Mouse (Mus musculus) mesoderm, embryonic 11.5 days (tissue): ENCODE measurements at regions not wholly inside any gene's neighbourhood (a gene's known extent, or its start where the extent isn't known, plus 50 kb on each side); places are given as distances from the start of the nearest gene placed in this dataset.

ENCODE experiments used
- DNase-seq: peaks from one replicate; pipeline ENCODE4 v3.0.0-alpha.2; 2012; ENCODE audit warnings: low read depth, low spot score

DNA sequence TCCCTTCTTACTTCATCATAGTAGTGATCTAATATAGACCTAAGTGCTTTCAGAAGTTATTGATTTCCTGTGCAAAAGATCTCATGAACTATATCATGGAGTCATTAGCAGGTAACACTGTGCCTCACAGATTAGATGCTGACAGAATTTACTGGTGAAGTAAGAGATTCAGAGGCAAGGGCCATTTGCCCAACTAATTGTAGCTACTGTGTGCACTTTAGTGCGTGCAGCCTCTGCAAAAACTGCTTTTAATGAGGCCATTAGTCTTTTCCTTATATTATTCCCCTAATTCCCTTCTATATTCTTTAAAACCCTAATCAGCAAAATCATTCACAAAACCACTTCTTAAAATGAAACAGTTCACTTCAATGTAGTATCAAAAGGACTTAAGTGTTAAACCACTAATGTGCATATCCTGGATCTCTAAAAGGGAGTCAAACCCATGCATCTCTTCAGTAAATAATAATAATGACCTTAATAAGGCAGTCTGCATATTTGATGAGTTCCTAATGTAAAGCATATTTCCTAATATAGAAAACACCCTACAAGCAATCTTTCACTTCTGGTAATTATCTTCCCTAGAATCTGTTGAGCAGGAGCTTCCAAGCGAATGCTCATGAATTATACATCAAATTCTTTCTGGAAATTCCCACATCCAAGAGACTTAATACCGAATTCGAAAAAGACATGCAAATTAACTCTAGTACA lies 1847.4 kb downstream of the Efna5 start:
- no peak for DNase-seq

DNA sequence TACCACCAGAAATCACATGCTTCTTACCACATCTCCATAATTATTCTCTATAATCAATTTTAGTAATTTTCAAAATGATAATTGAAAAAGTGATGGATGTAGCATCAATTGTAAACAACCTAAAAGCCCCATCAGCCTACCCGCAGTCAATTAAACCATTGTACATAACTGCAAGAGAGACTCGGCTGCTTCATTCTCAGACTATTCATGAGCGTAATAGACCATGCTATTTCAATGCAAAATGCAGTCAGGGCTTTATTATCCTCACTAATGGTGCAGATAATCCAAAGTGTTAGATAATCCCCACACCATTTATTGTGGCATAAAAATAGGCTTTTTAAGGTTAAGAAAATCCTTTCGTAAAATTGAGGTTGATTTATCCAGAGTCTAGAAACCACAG lies 1862.5 kb downstream of the Efna5 start:
- DNase-seq = no peak
